ENCODE assay signal across 19 mouse cellular contexts in genomic region chr12:41090771-41091170, GRCm38 (mm10).
"Had no signal": no experiment of that assay in that cellular context is flagged by ENCODE, and none has a peak within 500 bp of the region (broad histone marks: within the 10 kb centered on the region; RNA-seq: fewer than 3 reads in every experiment).

No protein-coding gene starts in this region.

- H3K36me3 ChIP-seq: kidney, embryonic 15.5 days; limb, embryonic 12.5 days; limb, embryonic 15.5 days; liver, embryonic 13.5 days; neural tube, embryonic 13.5 days had no signal

- H3K27me3 ChIP-seq: kidney, embryonic 15.5 days; limb, embryonic 12.5 days; limb, embryonic 15.5 days; liver, embryonic 13.5 days; neural tube, embryonic 13.5 days had no signal

- H3K4me3 ChIP-seq: kidney, embryonic 15.5 days; limb, embryonic 12.5 days; limb, embryonic 15.5 days; liver, embryonic 13.5 days; neural tube, embryonic 13.5 days had no signal

- H3K4me2 ChIP-seq: kidney, embryonic 15.5 days; limb, embryonic 12.5 days; limb, embryonic 15.5 days; liver, embryonic 13.5 days; midbrain, embryonic 11.5 days; neural tube, embryonic 13.5 days had no signal

- DNase-seq: kidney, adult 2 months; kidney, postnatal 10 days; kidney, postnatal 36 days; layer of hippocampus, postnatal 36 days; left cerebral cortex, postnatal 4 days; liver, embryonic 13.5 days; lung, adult 2 months; lung, postnatal 14 days; lung, postnatal 4 days; midbrain, embryonic 14.5 days; thymus, adult 2 months; thymus, postnatal 14 days; thymus, postnatal 4 days had no signal

- H3K27ac ChIP-seq: kidney, embryonic 15.5 days; limb, embryonic 12.5 days; limb, embryonic 15.5 days; liver, embryonic 13.5 days; neural tube, embryonic 13.5 days; stomach, postnatal 0 days had no signal

- H3K4me1 ChIP-seq: kidney, embryonic 15.5 days; limb, embryonic 15.5 days; liver, embryonic 13.5 days; neural tube, embryonic 13.5 days had no signal
